Comparison of ENCODE assay signal across 8 mouse cellular contexts in genomic region chr2:34784085-34784484, GRCm38 (mm10). TPM values are rescaled to one million over a fixed set of nuclear protein-coding genes. Genes with fewer than 3 reads are reported as not detected.
DNase-seq lines count a peak whose midpoint lies in the region; ATAC-seq and TF ChIP-seq lines count a peak whose summit lies in the region.

No protein-coding gene starts in this region.

- 81% methylated on average over 2 of the region's 2 CpGs for WGBS in thymus, adult 2 months

- no peaks in the 10 kb centered on the region for H3K79me2 ChIP-seq in MEL (ENCODE audit: control insufficient read depth, insufficient read depth, low read length, poor library complexity)

- no peaks in the 10 kb centered on the region for H3K9me3 ChIP-seq in MEL (replicated peaks; ENCODE audit: insufficient read depth, low read length)

- peak; percentile 63 to 65; a peak in 3 of 4 replicates for ATAC-seq in hematopoietic stem cell, adult 5-6 weeks (replicated peaks in 1 of 2; ENCODE audit: insufficient read depth in 1 of 2, low FRiP score in 2 of 2, low TSS enrichment in 1 of 2, low read depth in 1 of 2, poor library complexity in 2 of 2, severe bottlenecking in 2 of 2)

- peak; percentile 81 for TF ChIP-seq CTCF in layer of hippocampus, adult 2 months (conservative IDR thresholded peaks at IDR 0.05)
- peak; percentile 66 to 83 (median 71) for TF ChIP-seq CTCF in MEL (IDR thresholded peaks at IDR 0.05 in 2 of 3, conservative IDR thresholded peaks at IDR 0.05 in 1 of 3; ENCODE audit: control insufficient read depth in 1 of 3, insufficient read depth in 1 of 3, low read depth in 2 of 3, low read length in 3 of 3, poor library complexity in 1 of 3, severe bottlenecking in 1 of 3)
- peak; percentile 61; the same call in 1 of the 2 replicates for TF ChIP-seq CTCF in thymus, adult 2 months (IDR thresholded peaks at IDR 0.05; ENCODE audit: borderline replicate concordance, control insufficient read depth, extremely low read depth, insufficient read depth, low read length, poor library complexity)

- no peak overlapping the region for H3K27ac ChIP-seq in layer of hippocampus, adult 2 months
- H3K27ac ChIP-seq in MEL (ENCODE audit: control insufficient read depth, low read depth, low read length) = peak overlapping the region; percentile 97
- H3K27ac ChIP-seq in thymus, adult 2 months (ENCODE audit: control insufficient read depth, insufficient read depth, low read length) = no peak overlapping the region

- no peak for TF ChIP-seq POLR2A in MEL (IDR thresholded peaks at IDR 0.05; ENCODE audit: control insufficient read depth in 1 of 2, insufficient read depth in 1 of 2, low read depth in 1 of 2, low read length in 2 of 2, poor library complexity in 1 of 2)
- TF ChIP-seq POLR2A in thymus, adult 2 months (IDR thresholded peaks at IDR 0.05; ENCODE audit: control insufficient read depth, extremely low read depth, insufficient read depth, low read length, poor library complexity) = no peak

- no peak overlapping the region for H3K9ac ChIP-seq in MEL (ENCODE audit: control insufficient read depth, low read depth, low read length, poor library complexity, severe bottlenecking)

- H3K36me3 ChIP-seq in MEL (ENCODE audit: control insufficient read depth in 1 of 2, insufficient read depth in 2 of 2, low read length in 2 of 2) = peaks cover 0 to 20% of the 10 kb centered on the region in 2 experiments; a peak in 3 of 4 replicates
- H3K36me3 ChIP-seq in thymus, adult 2 months (ENCODE audit: control insufficient read depth, insufficient read depth, low read length) = peaks cover 3% of the 10 kb centered on the region

- intact Hi-C loops in left cerebral cortex, postnatal 4 days (cut with DNase I) = no loop called here

- no peak overlapping the region for H3K4me3 ChIP-seq in layer of hippocampus, adult 2 months
- H3K4me3 ChIP-seq in MEL (ENCODE audit: control insufficient read depth in 1 of 2, insufficient read depth in 1 of 2, low read depth in 2 of 2, low read length in 2 of 2) = no peak overlapping the region
- no peak overlapping the region for H3K4me3 ChIP-seq in thymus, adult 2 months (ENCODE audit: control insufficient read depth, insufficient read depth, low read length)

- H3K27me3 ChIP-seq in MEL (ENCODE audit: control insufficient read depth in 1 of 2, insufficient read depth in 2 of 2, low read length in 2 of 2) = no peaks in the 10 kb centered on the region
- H3K27me3 ChIP-seq in thymus, adult 2 months (ENCODE audit: control insufficient read depth, insufficient read depth, low read length) = no peaks in the 10 kb centered on the region

- TF ChIP-seq RAD21 in MEL (IDR thresholded peaks at IDR 0.05; ENCODE audit: low read depth, low read length) = peak; percentile 40

- no peak for TF ChIP-seq EP300 in MEL (IDR thresholded peaks at IDR 0.05; ENCODE audit: low read depth in 1 of 2, low read length in 2 of 2)

- peaks cover 4 to 14% of the 10 kb centered on the region in 2 experiments; a peak in 3 of 4 replicates for H3K4me1 ChIP-seq in MEL (ENCODE audit: control insufficient read depth in 1 of 2, insufficient read depth in 2 of 2, low read length in 2 of 2)
- H3K4me1 ChIP-seq in thymus, adult 2 months (replicated peaks; ENCODE audit: control insufficient read depth, insufficient read depth, low read length) = no peaks in the 10 kb centered on the region

- DNase-seq in layer of hippocampus, adult 2 months (ENCODE audit: low spot score in 2 of 2) = no peak
- no peak for DNase-seq in layer of hippocampus, adult 8-10 months (ENCODE audit: low spot score in 2 of 2)
- DNase-seq in MEL (ENCODE audit: low read depth, low spot score) = peak; percentile 71
- DNase-seq in c-Kit-positive CD71-positive TER-119-positive erythroid progenitor cells, embryonic 14.5 days (ENCODE audit: low spot score) = peak; percentile 76
- DNase-seq in lung, postnatal 14 days = peak; percentile 54
- peak; percentile 69 for DNase-seq in thymus, adult 2 months
- no peak for DNase-seq in left cerebral cortex, postnatal 4 days

TF ChIP-seq in MEL, 35 proteins besides CTCF, POLR2A, EP300 and RAD21 (continues in another document):
- TF ChIP-seq ZKSCAN1 (IDR thresholded peaks at IDR 0.05; ENCODE audit: low read depth, low read length) (no peak), MYC (IDR thresholded peaks at IDR 0.05; ENCODE audit: low read depth, low read length) (0 out of 2 replicates have a peak, but pooled peaks have one; percentile 48), E2F4 (IDR thresholded peaks at IDR 0.05; ENCODE audit: borderline replicate concordance, low read depth, low read length) (no peak), MAX (IDR thresholded peaks at IDR 0.05; ENCODE audit: low read length) (0 out of 2 replicates have a peak, but pooled peaks have one; percentile 42), UBTF (IDR thresholded peaks at IDR 0.05; ENCODE audit: borderline replicate concordance, insufficient read depth, low read depth, low read length) (no peak), ZMIZ1 (IDR thresholded peaks at IDR 0.05; ENCODE audit: low read depth, low read length) (no peak), MAFK (IDR thresholded peaks at IDR 0.05; ENCODE audit: borderline replicate concordance, low read depth, low read length) (no peak), ETS1 (IDR thresholded peaks at IDR 0.05; ENCODE audit: low read depth, low read length) (no peak), SIN3A (IDR thresholded peaks at IDR 0.05; ENCODE audit: low read length) (peak; percentile 33; the same call in 1 of the 2 replicates), RCOR1 (IDR thresholded peaks at IDR 0.05; ENCODE audit: low read depth, low read length) (no peak), TCF12 (IDR thresholded peaks at IDR 0.05; ENCODE audit: low read depth, low read length) (no peak), POLR2AphosphoS5 (IDR thresholded peaks at IDR 0.05; ENCODE audit: borderline replicate concordance, low read depth, low read length) (no peak), POLR2AphosphoS2 (IDR thresholded peaks at IDR 0.05; ENCODE audit: low read length) (no peak), GABPA (IDR thresholded peaks at IDR 0.05; ENCODE audit: low read depth, low read length) (no peak), TAL1 (IDR thresholded peaks at IDR 0.05; ENCODE audit: low read length) (no peak), JUND (IDR thresholded peaks at IDR 0.05; ENCODE audit: low read depth, low read length) (no peak), MYB (IDR thresholded peaks at IDR 0.05; ENCODE audit: low read depth, low read length) (no peak), MAZ (IDR thresholded peaks at IDR 0.05; ENCODE audit: low read depth, low read length) (no peak), ZNF384 (IDR thresholded peaks at IDR 0.05; ENCODE audit: low read depth, low read length) (no peak), ELF1 (IDR thresholded peaks at IDR 0.05; ENCODE audit: low read depth, low read length) (no peak), USF2 (IDR thresholded peaks at IDR 0.05; ENCODE audit: borderline replicate concordance in 1 of 2, insufficient read depth in 1 of 2, low read depth in 1 of 2, low read length in 2 of 2) (no peak)

RNA-seq across cellular contexts. Expression of gene Hspa5, which starts 12.3 kb away (rescaled TPM):
- 100 to 1,000 TPM; 277 to 315 TPM for total RNA-seq in layer of hippocampus, adult 2 months (2021)
- total RNA-seq in layer of hippocampus, adult 8-10 months (2022) = 100 to 1,000 TPM; 196 to 459 (median 340) TPM
- 914 and 1,250 TPM in 2 replicates for total RNA-seq in MEL (2012; rRNA removed)
- 100 to 1,000 TPM; 147 to 649 TPM for polyA plus RNA-seq in MEL (2012; ENCODE audit: insufficient read depth in 1 of 2, insufficient read length in 2 of 2, low read depth in 1 of 2, low replicate concordance in 2 of 2, missing spikeins in 1 of 2)
- total RNA-seq in hematopoietic stem cell, adult 5-6 weeks (2017) = 812 and 949 TPM in 2 replicates
- polyA plus RNA-seq in thymus, adult 2 months (2012; rRNA removed) = 376 and 377 TPM in 2 replicates
- total RNA-seq in left cerebral cortex, postnatal 4 days (2021) = 100 to 1,000 TPM; 260 to 290 TPM

RNA-seq across cellular contexts. Expression of gene Rabepk, which starts 15.6 kb away (rescaled TPM):
- 10 to 100 TPM; 27.8 to 33.7 TPM for total RNA-seq in layer of hippocampus, adult 2 months (2021)
- 10 to 100 TPM; 36.7 to 46.4 (median 37.5) TPM for total RNA-seq in layer of hippocampus, adult 8-10 months (2022)
- total RNA-seq in MEL (2012; rRNA removed) = 47.1 and 51.2 TPM in 2 replicates
- polyA plus RNA-seq in MEL (2012; ENCODE audit: insufficient read depth in 1 of 2, insufficient read length in 2 of 2, low read depth in 1 of 2, low replicate concordance in 2 of 2, missing spikeins in 1 of 2) = 10 to 100 TPM in 1 of 2 experiments, not detected in 1; 85.3 TPM
- 34.9 and 66.2 TPM in 2 replicates for total RNA-seq in hematopoietic stem cell, adult 5-6 weeks (2017)
- 27.2 and 31.1 TPM in 2 replicates for polyA plus RNA-seq in thymus, adult 2 months (2012; rRNA removed)
- 10 to 100 TPM; 22.9 to 25.2 TPM for total RNA-seq in left cerebral cortex, postnatal 4 days (2021)

RNA-seq across cellular contexts. Expression of gene Gapvd1, which starts 29.1 kb away (rescaled TPM):
- 100 to 1,000 TPM in 1 of 2 experiments, 10 to 100 TPM in 1; 96.5 to 102 TPM for total RNA-seq in layer of hippocampus, adult 2 months (2021)
- 100 to 1,000 TPM in 2 of 4 experiments, 10 to 100 TPM in 2; 84.9 to 115 (median 99.1) TPM for total RNA-seq in layer of hippocampus, adult 8-10 months (2022)
- 62.4 and 65.0 TPM in 2 replicates for total RNA-seq in MEL (2012; rRNA removed)
- 100 to 1,000 TPM in 1 of 2 experiments, 10 to 100 TPM in 1; 96.7 to 174 TPM for polyA plus RNA-seq in MEL (2012; ENCODE audit: insufficient read depth in 1 of 2, insufficient read length in 2 of 2, low read depth in 1 of 2, low replicate concordance in 2 of 2, missing spikeins in 1 of 2)
- 101 and 110 TPM in 2 replicates for total RNA-seq in hematopoietic stem cell, adult 5-6 weeks (2017)
- polyA plus RNA-seq in thymus, adult 2 months (2012; rRNA removed) = 36.9 and 39.4 TPM in 2 replicates
- 100 to 1,000 TPM; 119 to 123 TPM for total RNA-seq in left cerebral cortex, postnatal 4 days (2021)

RNA-seq across cellular contexts. Expression of gene Fbxw2, which starts 42.0 kb away (rescaled TPM):
- total RNA-seq in layer of hippocampus, adult 2 months (2021) = 10 to 100 TPM; 78.2 to 84.0 TPM
- 10 to 100 TPM; 72.9 to 81.7 (median 77.2) TPM for total RNA-seq in layer of hippocampus, adult 8-10 months (2022)
- total RNA-seq in MEL (2012; rRNA removed) = 40.2 and 43.7 TPM in 2 replicates
- polyA plus RNA-seq in MEL (2012; ENCODE audit: insufficient read depth in 1 of 2, insufficient read length in 2 of 2, low read depth in 1 of 2, low replicate concordance in 2 of 2, missing spikeins in 1 of 2) = 100 to 1,000 TPM in 1 of 2 experiments, 10 to 100 TPM in 1; 49.7 to 101 TPM
- total RNA-seq in hematopoietic stem cell, adult 5-6 weeks (2017) = 76.7 and 81.1 TPM in 2 replicates
- polyA plus RNA-seq in thymus, adult 2 months (2012; rRNA removed) = 55.4 and 58.2 TPM in 2 replicates
- total RNA-seq in left cerebral cortex, postnatal 4 days (2021) = 100 to 1,000 TPM; 103 to 104 TPM

RNA-seq across cellular contexts. Expression of gene Gm34653, which starts 48.7 kb away (rescaled TPM):
- not detected for total RNA-seq in layer of hippocampus, adult 2 months (2021)
- total RNA-seq in layer of hippocampus, adult 8-10 months (2022) = not detected
- total RNA-seq in MEL (2012; rRNA removed) = 0.08 TPM in 1 of 2 replicates, not detected in the other
- polyA plus RNA-seq in MEL (2012; ENCODE audit: insufficient read depth in 1 of 2, insufficient read length in 2 of 2, low read depth in 1 of 2, low replicate concordance in 2 of 2, missing spikeins in 1 of 2) = under 1 TPM in 1 of 2 experiments, not detected in 1; 0.10 TPM
- not detected in 2 replicates for total RNA-seq in hematopoietic stem cell, adult 5-6 weeks (2017)
- not detected in 2 replicates for polyA plus RNA-seq in thymus, adult 2 months (2012; rRNA removed)
- not detected for total RNA-seq in left cerebral cortex, postnatal 4 days (2021)

Comparison
In these comparisons a context has a peak if more than half of its experiments do, and no peak if none do; other contexts are left out.
1. DNase-seq: peak in MEL (single experiment), c-Kit-positive CD71-positive TER-119-positive erythroid progenitor cells, embryonic 14.5 days (single experiment), lung, postnatal 14 days (single experiment) and thymus, adult 2 months (single experiment); none in layer of hippocampus, adult 2 months (0 of 2), layer of hippocampus, adult 8-10 months (0 of 2) and left cerebral cortex, postnatal 4 days (single experiment).
2. Peak in every context shown above with its lines, with median percentiles within 50 percentile points of each other: CTCF ChIP-seq.